Mouse (Mus musculus): ENCODE data around the gene Ltb4r1. TPM values are rescaled to one million over a fixed set of nuclear protein-coding genes. Genes with fewer than 3 reads are reported as not detected.
A peak's percentile ranks its signal among the peaks of the same experiment; 100 is the strongest.

Gene Ltb4r1
- 14.0 and 14.5 TPM in 2 replicates for polyA plus RNA-seq (2015; fragmentation: Nextera tagmentation; extraction: Ambion mirVana)

DNA sequence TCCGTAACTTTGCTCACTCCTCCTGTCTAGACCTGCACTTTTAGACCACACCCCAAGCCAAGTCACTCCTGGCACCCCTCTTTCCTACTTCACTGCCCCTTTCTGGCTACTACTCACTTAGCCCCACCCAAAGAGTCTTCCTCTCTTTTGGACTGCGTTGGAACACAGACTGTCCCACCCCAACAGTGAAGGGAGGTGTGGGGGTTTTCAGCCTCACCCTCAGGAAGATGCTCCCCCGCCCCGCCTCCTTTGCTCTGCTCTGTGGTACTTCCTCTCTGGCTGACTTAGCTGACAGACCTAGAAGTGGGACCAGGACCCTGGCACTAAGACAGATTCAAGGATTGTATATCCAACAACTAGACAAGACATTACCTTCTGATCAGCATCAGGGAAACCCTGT is at the start of gene Ltb4r1:
TSS of gene Ltb4r1 (plus strand) at position 267 of the 400 bp plus-strand sequence.
- Histone ChIP-seq H3K4me3 (replicated peaks) (peak within 1 kb of the TSS; percentile 28), H3K9ac (no peak within 1 kb of the TSS), H3K27ac (replicated peaks) (peak within 1 kb of the TSS; percentile 61), H3K36me3 (replicated peaks) (no peaks in the 10 kb centered on the region), H3K4me2 (peak within 1 kb of the TSS; percentile 13), H3K27me3 (peaks cover 74% of the 10 kb centered on the region), H3K9me3 (replicated peaks) (no peaks in the 10 kb centered on the region), H3K4me1 (replicated peaks) (peaks cover 54% of the 10 kb centered on the region)
- no peak for ATAC-seq (ENCODE audit: insufficient read depth)
- 25% methylated on average over 4 of the region's 4 CpGs for WGBS (ENCODE audit: insufficient replicate concordance)

DNA sequence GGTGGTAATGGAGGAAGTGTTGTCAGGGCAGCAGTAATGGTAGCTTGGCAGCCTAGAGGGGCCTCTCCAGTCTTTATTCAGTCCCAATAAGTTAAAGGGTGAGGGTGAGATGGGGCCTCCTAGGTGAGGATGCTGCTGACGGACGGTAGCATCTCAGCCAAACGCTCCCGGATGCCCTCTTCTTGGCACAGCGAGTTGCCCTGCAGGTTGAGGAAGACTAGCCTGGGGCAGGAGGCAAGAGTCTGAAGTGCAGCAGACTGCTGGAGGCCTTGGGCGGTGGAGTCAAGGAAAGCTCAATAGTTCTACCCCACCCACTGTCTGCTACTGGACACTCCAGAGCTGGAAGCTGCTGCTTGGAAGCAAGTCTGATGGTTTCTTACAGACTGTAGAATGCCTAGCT is 49.5 kb upstream of the Ltb4r1 start:
- Histone ChIP-seq H3K4me2 (no peak overlapping the region), H3K9me3 (replicated peaks) (no peaks in the 10 kb centered on the region), H3K4me1 (replicated peaks) (peaks cover 36% of the 10 kb centered on the region), H3K4me3 (replicated peaks) (no peak overlapping the region), H3K9ac (no peak overlapping the region), H3K27me3 (peaks cover 12% of the 10 kb centered on the region; the same call in 1 of the 2 replicates), H3K27ac (replicated peaks) (no peak overlapping the region), H3K36me3 (replicated peaks) (peaks cover 14% of the 10 kb centered on the region; the same call in 1 of the 2 replicates)
- WGBS (ENCODE audit: insufficient replicate concordance) = 83% methylated on average over 6 of the region's 6 CpGs
- ATAC-seq (ENCODE audit: insufficient read depth) = no peak

DNA sequence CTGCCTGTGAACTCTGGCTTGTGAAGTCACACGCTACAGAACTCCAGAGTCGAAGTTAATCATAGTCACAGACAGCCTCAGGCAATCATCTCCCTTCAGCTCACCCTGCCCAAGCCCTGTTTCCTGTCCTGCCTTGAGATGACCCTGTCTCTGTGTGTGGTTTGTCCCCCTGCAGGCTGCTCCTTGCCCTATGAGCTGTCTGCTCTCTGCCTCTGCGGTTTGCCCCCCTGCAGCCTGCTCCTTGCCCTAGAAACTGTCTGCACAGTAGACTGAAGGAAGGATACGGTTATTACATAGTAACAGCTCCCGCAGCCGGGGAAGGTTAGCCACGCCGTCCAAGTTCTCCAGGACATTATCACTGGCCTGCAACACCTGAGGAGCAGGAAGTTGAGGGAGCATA is 48.9 kb upstream of the Ltb4r1 start:
- peaks cover 42% of the 10 kb centered on the region for H3K4me1 ChIP-seq (replicated peaks)
- no peaks in the 10 kb centered on the region for H3K9me3 ChIP-seq (replicated peaks)
- peaks cover 12% of the 10 kb centered on the region; the same call in 1 of the 2 replicates for H3K27me3 ChIP-seq
- H3K9ac ChIP-seq = no peak overlapping the region
- peaks cover 14% of the 10 kb centered on the region; the same call in 1 of the 2 replicates for H3K36me3 ChIP-seq (replicated peaks)
- H3K4me3 ChIP-seq (replicated peaks) = no peak overlapping the region
- 67% methylated on average over 8 of the region's 8 CpGs for WGBS (ENCODE audit: insufficient replicate concordance)
- ATAC-seq (ENCODE audit: insufficient read depth) = no peak
- H3K4me2 ChIP-seq = no peak overlapping the region
- no peak overlapping the region for H3K27ac ChIP-seq (replicated peaks)

DNA sequence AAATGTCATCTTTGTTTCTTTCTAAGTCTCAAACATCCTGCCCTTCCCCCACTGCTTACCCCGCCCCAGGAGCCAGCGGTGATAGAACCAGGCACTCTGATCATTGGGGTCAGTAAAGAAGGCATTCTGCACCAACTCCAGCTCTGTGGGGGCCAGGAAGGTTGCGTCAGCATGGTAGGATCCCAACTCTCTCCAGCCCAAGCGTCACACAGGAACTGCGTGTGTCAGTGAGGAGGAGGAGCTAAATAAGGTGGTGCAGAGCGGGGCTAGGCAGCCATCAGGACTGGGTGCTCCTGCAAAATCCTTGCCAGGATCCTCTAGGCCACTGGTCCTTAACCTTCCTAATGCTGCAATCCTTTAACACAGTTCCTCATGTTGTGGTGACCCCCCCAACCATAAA is 46.0 kb upstream of the Ltb4r1 start:
- H3K4me1 ChIP-seq (replicated peaks) = peaks cover 48% of the 10 kb centered on the region
- no peak for ATAC-seq (ENCODE audit: insufficient read depth)
- H3K4me3 ChIP-seq (replicated peaks) = no peak overlapping the region
- H3K27ac ChIP-seq (replicated peaks) = no peak overlapping the region
- H3K27me3 ChIP-seq = no peaks in the 10 kb centered on the region
- no peak overlapping the region for H3K4me2 ChIP-seq
- no peak overlapping the region for H3K9ac ChIP-seq
- peaks cover 14% of the 10 kb centered on the region; the same call in 1 of the 2 replicates for H3K36me3 ChIP-seq (replicated peaks)
- WGBS (ENCODE audit: insufficient replicate concordance) = 79% methylated on average over 6 of the region's 6 CpGs
- no peaks in the 10 kb centered on the region for H3K9me3 ChIP-seq (replicated peaks)

DNA sequence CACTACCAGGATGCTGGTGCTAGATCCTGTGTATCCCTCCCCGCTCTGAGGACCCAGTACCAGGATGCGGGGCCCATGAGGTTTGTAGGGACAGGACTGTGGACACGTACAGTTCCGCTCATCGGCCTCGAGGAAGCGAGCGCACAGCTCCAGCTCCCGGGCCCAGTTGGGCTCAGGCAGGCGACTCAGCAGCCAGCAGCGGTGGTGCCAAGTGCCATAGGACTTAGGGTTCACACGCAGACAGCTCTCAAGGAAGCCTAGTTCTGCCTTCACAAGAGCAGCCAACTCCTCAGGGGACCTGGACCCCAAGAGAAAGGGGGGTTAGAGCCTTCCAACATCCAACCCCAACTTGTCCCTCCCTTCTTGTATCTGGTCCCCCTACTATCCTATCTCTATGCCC is 45.1 kb upstream of the Ltb4r1 start:
- no peak for ATAC-seq (ENCODE audit: insufficient read depth)
- H3K4me1 ChIP-seq (replicated peaks) = peaks cover 50% of the 10 kb centered on the region
- H3K27ac ChIP-seq (replicated peaks) = peak overlapping the region; percentile 87
- peak overlapping the region; percentile 85; the same call in 1 of the 2 replicates for H3K4me3 ChIP-seq (replicated peaks)
- H3K9me3 ChIP-seq (replicated peaks) = no peaks in the 10 kb centered on the region
- H3K27me3 ChIP-seq = no peaks in the 10 kb centered on the region
- H3K9ac ChIP-seq = no peak overlapping the region
- 91% methylated on average over 12 of the region's 12 CpGs for WGBS (ENCODE audit: insufficient replicate concordance)
- H3K4me2 ChIP-seq = peak overlapping the region; percentile 87
- peaks cover 14% of the 10 kb centered on the region; the same call in 1 of the 2 replicates for H3K36me3 ChIP-seq (replicated peaks)

DNA sequence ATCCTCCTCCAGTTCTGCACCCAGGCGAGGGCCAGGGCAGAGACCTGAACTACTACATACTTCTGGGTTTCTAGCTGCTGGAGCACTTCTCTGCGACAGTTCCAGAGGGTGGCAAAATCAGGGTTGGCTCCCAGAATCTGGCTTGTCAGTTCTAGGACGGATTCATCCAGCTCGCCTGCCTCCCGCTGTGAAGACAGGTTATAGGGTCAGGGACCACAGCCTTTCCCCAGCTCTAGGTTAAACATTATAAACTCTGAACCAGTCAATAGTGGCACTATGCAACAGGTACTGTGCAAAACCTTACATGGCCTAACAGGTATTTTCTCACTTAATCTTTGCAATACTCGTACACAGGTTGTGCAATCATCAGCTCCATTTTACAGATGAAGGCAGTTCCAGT is 44.7 kb upstream of the Ltb4r1 start:
- peak overlapping the region; percentile 87 for H3K27ac ChIP-seq (replicated peaks)
- peak overlapping the region; percentile 85 for H3K4me3 ChIP-seq (replicated peaks)
- H3K27me3 ChIP-seq = no peaks in the 10 kb centered on the region
- H3K4me1 ChIP-seq (replicated peaks) = peaks cover 50% of the 10 kb centered on the region
- no peak for ATAC-seq (ENCODE audit: insufficient read depth)
- no peaks in the 10 kb centered on the region for H3K9me3 ChIP-seq (replicated peaks)
- 70% methylated on average over 6 of the region's 6 CpGs for WGBS (ENCODE audit: insufficient replicate concordance)
- H3K36me3 ChIP-seq (replicated peaks) = peaks cover 14% of the 10 kb centered on the region; the same call in 1 of the 2 replicates
- H3K9ac ChIP-seq = peak overlapping the region; percentile 74; the same call in 1 of the 2 replicates
- H3K4me2 ChIP-seq = peak overlapping the region; percentile 87

DNA sequence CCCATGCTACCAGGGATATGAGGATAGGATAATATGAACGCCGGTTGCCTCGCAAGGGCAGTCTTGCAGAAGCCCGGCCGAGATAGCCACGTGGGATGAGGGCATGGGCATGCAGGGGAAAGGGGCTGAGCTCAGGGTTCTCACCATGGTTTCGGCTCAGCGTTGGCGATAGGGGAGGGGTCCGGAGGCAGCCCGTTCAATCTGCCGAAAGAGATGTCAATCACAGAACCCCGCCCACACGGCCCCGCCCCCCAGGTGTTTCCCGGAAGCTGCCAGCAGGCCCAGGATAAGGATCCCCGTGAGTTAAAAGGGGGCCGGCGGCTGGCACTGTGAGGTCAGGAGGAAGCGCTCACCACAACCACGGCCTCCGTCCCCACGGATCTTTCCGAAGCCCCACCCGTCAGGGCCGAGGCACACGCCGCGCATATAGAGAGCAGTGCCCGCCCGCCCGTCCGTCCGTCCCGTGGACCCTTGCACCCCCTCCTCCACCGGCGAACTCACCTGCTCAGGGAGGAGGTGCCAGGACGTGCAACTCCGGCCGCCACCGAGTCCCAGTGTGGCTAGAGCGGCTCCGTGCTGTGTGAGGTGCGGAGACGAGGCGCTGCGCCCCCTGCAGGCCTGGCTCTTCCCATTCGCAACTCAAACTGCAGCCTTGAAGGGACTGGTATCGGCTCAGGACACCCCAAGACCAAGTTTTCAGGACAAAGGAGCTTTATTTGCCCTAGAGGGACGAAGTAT is 43.9 kb upstream of the Ltb4r1 start, which contains the start of gene Rabggta:
TSS of gene Rabggta (minus strand) at position 564 of the 738 bp plus-strand sequence.
- Histone ChIP-seq H3K27ac (replicated peaks) (peak within 1 kb of the TSS; percentile 87), H3K9me3 (replicated peaks) (no peaks in the 10 kb centered on the region), H3K9ac (peak within 1 kb of the TSS; percentile 74), H3K4me2 (peak within 1 kb of the TSS; percentile 87), H3K27me3 (no peaks in the 10 kb centered on the region), H3K4me3 (replicated peaks) (peak within 1 kb of the TSS; percentile 85), H3K4me1 (replicated peaks) (peaks cover 50% of the 10 kb centered on the region), H3K36me3 (replicated peaks) (peaks cover 14% of the 10 kb centered on the region; the same call in 1 of the 2 replicates)
- ATAC-seq (ENCODE audit: insufficient read depth) = peak; percentile 89
- WGBS (ENCODE audit: insufficient replicate concordance) = under 1% methylated on average over 50 of the region's 50 CpGs

DNA sequence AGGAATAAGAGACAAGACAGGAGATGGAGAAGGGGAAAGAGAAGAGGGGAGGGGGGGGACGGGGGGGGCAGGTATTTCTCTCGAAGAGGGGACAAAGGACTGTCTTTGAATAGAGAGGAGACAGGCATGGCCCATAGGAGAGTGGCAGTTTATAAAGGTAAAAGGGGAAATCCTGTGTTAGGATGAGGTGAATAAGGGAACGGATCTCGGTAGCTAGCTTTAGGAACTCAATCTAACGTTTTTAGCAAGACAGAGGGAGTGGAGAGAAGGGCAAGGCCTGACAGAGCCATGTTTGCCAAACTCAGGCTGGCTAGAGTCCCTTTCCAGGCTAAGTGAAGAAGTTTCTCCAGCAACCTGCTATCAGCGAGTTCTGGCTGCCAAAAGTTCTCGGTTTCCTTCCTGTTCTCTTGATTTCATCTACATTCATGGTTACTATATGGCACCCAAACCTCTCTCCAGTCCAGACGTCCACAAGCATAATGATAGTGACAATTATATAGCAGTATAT is 43.3 kb upstream of the Ltb4r1 start:
- WGBS (ENCODE audit: insufficient replicate concordance) = 18% methylated on average over 8 of the region's 8 CpGs
- Histone ChIP-seq H3K4me3 (replicated peaks) (peak overlapping the region; percentile 85), H3K4me1 (replicated peaks) (peaks cover 50% of the 10 kb centered on the region), H3K36me3 (replicated peaks) (peaks cover 14% of the 10 kb centered on the region; the same call in 1 of the 2 replicates), H3K27ac (replicated peaks) (peak overlapping the region; percentile 87), H3K9me3 (replicated peaks) (no peaks in the 10 kb centered on the region), H3K27me3 (no peaks in the 10 kb centered on the region; the same call in 1 of the 2 replicates), H3K9ac (peak overlapping the region; percentile 74; the same call in 1 of the 2 replicates), H3K4me2 (peak overlapping the region; percentile 87)
- no peak for ATAC-seq (ENCODE audit: insufficient read depth)

DNA sequence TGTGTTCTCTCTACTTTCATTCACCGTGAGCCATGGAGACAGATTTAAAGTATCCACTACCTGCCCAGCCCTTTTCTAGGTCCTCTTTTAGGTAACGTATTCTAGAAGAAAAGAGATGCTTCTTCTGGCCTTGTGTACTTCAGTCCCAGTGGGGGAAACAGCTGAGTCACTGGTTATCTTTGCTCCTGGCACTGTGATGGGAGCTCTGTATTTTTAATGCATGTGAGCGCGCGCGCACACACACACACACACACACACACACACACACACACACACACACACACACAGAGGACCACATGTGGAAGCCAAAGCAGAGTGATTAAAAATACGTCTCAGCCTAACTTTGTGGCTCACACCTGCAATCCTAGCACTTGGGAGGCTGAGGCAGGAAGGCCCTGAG is 42.3 kb upstream of the Ltb4r1 start:
- Histone ChIP-seq H3K27me3 (no peaks in the 10 kb centered on the region; the same call in 1 of the 2 replicates), H3K4me2 (no peak overlapping the region), H3K36me3 (replicated peaks) (peaks cover 10% of the 10 kb centered on the region; the same call in 1 of the 2 replicates), H3K27ac (replicated peaks) (peak overlapping the region; percentile 87), H3K9me3 (replicated peaks) (no peaks in the 10 kb centered on the region), H3K4me1 (replicated peaks) (peaks cover 51% of the 10 kb centered on the region), H3K4me3 (replicated peaks) (no peak overlapping the region), H3K9ac (no peak overlapping the region)
- no peak for ATAC-seq (ENCODE audit: insufficient read depth)
- 52% methylated on average over 7 of the region's 7 CpGs for WGBS (ENCODE audit: insufficient replicate concordance)

DNA sequence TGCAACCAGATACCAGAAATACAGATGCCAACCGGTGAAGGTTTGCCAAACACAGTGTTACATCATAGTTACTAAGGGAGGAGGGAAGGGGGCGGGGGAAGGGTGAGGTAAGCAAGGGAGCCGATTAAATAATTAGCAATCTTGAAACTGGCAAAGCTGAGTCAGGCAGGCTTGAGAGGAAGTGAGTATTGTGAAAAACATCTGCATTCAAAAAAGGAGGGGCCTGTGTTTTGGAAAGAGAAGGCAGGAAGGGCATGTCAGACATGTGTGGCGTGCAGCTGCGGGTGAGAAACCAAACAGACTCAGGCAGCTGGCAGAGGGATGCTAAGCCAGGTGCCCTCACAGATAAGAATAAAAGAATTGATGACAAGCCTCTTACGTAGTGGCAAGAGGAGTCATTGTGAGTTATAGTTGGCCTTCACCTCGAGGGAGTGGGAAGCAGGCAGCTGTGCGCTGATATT is 41.3 kb upstream of the Ltb4r1 start:
- Histone ChIP-seq H3K4me2 (peak overlapping the region; percentile 25), H3K36me3 (replicated peaks) (no peaks in the 10 kb centered on the region), H3K9me3 (replicated peaks) (no peaks in the 10 kb centered on the region), H3K27ac (replicated peaks) (0 out of 2 replicates have a peak overlapping the region, but pooled peaks have one; percentile 14), H3K9ac (no peak overlapping the region), H3K4me3 (replicated peaks) (no peak overlapping the region), H3K4me1 (replicated peaks) (peaks cover 58% of the 10 kb centered on the region), H3K27me3 (no peaks in the 10 kb centered on the region; the same call in 1 of the 2 replicates)
- no peak for ATAC-seq (ENCODE audit: insufficient read depth)
- 21% methylated on average over 8 of the region's 8 CpGs for WGBS (ENCODE audit: insufficient replicate concordance)

DNA sequence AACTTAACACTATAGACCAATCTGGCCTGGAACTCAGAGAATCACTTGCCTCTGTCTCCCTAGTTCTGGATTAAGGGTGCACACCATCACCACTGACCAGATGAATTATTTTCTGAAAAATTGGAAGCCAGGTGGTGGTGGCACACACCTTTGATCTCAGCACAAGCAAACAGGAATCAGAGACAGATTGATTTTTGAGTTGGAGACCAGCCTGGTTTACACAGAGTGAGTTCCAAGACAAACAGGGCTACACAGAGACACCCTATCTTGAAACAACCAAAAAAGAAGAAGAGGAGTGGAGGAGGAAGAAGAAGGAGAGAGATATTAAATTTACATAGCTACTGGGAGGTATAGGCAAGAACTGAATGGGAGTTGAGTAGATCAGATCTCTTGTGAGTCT is 39.5 kb upstream of the Ltb4r1 start:
- Histone ChIP-seq H3K27ac (replicated peaks) (no peak overlapping the region), H3K9me3 (replicated peaks) (no peaks in the 10 kb centered on the region), H3K9ac (no peak overlapping the region), H3K4me2 (no peak overlapping the region), H3K4me3 (replicated peaks) (no peak overlapping the region), H3K4me1 (replicated peaks) (peaks cover 50% of the 10 kb centered on the region), H3K27me3 (peaks cover 7% of the 10 kb centered on the region; the same call in 1 of the 2 replicates), H3K36me3 (replicated peaks) (no peaks in the 10 kb centered on the region)
- no peak for ATAC-seq (ENCODE audit: insufficient read depth)

Data from liver, embryonic 15.5 days (tissue).